Mouse (Mus musculus): ENCODE results near the gene Armh4.

The Armh4 gene

DNA sequence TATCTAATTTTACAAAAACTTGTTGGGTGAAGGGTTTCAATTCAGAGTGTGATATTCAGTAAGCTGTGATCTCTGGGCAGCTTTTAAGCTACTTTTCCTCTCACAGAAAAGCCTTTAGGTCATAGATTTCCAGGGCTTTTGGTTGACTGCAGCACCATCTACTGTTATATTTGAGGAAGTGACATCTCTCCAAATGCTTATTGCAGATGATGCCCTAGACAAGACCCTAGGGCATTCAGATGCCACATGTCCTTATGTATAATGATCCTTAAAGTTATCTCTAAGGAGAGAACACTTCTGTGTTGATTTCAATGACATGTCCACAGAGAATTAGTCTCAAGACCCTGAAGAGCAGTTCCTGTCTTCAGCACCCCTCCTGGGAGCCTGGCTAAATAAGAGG, 49.2 kb downstream of the Armh4 start:
- DNase-seq (ENCODE audit: low read depth), result no peak

DNA sequence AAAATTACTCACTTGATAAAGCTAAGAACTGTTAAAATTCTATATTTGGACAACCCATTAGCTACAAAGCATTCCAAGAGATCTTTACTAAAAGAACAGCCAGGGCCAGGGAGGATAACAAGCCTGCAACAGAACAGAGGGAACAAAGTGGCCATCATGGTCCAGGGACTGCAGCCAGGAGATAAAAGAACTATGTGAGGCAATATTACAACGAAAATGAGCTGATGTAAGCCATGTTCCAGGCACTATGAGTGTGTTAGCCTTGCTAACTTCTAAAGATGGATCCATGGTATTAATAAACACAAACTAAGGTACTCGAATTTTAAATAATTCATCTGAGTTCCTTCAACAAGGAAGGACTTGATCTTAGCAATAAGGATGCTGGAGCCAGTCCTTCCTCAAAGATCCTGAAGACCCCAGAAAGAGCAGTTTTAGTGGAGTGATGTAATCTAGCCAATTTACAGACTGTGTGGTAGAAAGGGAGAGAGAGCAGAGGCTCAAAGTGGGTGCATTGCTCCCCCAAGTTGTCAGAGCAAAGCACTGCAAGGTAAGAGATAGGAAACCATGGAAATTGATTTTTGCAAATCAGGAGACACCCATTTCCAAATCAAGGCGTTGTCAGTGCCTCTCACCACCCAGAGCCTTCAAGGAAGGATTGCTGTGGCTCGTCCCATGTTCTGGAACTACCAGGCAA, 59.7 kb downstream of the Armh4 start:
- DNase-seq (ENCODE audit: low read depth), result no peak

DNA sequence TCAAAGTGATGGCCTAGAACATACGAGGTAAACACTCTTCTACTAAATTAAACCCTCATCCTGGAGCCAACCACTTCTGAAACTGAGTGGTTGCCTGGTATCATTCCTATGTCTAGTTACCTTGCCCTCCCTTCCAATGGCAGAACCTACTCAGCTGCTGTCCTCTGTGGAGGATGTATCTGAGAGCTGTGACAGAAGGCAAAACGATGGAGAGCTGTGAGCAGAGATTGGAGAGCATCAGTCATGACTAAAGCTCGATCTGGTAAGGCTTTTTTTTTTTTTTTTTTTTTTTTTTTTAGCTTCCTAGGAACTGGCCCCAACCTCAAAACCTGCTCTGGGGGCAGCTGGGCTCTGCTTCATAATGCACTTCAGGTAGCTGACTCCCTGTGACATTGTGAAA, 60.4 kb downstream of the Armh4 start:
- no peak for DNase-seq (ENCODE audit: low read depth)

- no peak for DNase-seq (ENCODE audit: low read depth)
Observed at GRCm38 (mm10) chr14:49721281-49721680, 61.9 kb downstream of the Armh4 start.

DNA sequence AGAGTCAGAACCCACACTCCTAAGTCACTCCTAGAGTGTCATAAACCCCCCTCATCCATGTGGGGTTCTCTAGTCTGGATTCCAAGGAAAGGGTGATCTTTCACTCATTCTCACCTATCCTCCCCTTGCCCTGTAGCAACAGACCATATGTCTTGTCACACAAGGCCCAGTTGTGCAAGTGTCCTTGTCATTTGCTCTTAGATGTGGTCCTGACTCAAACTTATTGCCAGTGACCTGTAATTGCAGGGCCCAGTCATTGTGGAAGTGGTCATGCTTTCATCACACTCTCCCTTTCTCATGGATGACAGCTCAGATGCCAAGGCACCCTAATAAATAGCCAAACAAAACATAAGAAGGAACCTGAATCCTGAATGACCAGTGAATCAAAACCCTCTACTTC, 63.5 kb downstream of the Armh4 start:
- DNase-seq (ENCODE audit: low read depth), result no peak

DNA sequence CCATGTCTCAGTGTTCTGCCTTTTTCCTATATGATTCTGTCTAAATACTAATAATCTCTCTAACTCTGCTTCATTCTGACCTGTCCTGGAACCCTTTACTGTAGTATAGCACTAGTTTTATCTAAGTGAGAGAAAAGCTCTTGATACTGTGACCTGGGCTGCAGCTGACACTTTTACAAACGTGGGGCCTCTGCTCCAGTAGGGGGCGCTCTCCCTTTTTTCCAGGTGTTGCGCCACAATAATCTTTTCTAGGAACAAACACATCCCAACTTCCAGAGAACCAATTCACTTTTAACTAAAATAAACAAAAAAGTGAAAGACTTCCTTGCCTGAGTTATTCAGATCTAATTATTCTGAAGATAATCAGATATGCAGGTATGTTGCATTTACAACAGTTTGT, 72.2 kb downstream of the Armh4 start:
- DNase-seq (ENCODE audit: low read depth), result no peak

DNA sequence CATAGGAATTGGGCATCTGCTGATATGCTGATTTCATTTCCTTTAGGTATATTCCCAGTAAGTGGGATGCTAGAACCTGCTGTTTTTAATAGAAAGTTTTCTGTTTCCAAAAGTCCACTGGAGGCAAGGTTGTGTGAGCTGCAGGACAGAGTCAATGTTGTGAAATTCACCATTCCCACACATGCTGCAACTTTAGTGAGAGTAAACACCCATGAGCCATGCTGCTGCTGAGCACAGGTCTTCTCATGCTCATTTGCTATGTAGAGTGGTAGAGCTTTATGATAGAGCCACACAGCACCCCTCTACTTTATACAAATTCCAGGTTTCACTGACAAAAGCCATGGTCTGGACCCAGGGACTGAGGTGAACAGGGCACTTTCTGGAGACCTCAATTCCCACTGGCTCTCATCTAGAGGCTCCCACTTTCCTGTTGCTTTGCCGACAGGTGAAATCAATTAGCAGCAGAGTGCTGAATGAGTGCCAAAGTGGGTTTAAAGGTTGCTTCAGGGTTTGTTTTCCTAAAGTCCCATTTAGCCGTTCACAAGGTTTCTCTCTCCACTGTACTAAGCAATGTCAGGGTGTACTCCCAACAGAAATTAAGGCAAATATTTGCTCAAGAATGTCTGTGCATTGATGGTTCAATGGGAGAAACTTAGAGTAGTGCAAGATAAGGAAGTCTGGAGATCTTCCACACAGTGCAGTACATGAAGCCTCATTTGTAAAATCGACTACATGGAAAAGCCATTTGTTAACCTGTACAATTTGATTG, 79.6 kb downstream of the Armh4 start:
- DNase-seq (ENCODE audit: low read depth), result no peak

GRCm38 (mm10) chr14:49679511-49680284, 103.5 kb downstream of the Armh4 start:
- DNase-seq (ENCODE audit: low read depth), result no peak

GRCm38 (mm10) chr14:49676580-49676979, 106.6 kb downstream of the Armh4 start:
- DNase-seq (ENCODE audit: low read depth), result no peak

DNA sequence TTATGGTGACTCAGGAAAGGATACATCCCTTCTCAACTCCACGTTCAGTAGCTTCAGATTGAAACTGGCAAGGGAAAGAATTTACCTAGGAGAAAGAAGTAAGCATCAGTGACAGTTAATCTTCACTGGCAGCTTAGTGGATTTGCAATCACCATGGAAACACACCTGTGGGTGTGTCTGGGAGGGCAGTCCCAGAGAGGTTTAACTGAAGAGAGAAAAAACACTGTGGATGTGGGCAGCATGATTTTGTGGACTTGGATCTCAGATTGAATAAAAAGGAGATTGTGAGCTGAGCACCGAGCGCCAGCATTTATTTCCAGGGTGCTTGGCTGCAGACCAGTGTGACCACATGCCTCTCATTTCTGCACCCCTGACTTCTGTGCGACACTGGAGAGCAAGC, 122.7 kb downstream of the Armh4 start:
- DNase-seq (ENCODE audit: low read depth), result no peak

GRCm38 (mm10) chr14:49649191-49649590, 134.0 kb downstream of the Armh4 start:
- no peak for DNase-seq (ENCODE audit: low read depth)

GRCm38 (mm10) chr14:49637422-49637821, 145.8 kb downstream of the Armh4 start:
- DNase-seq (ENCODE audit: low read depth), result no peak

DNA sequence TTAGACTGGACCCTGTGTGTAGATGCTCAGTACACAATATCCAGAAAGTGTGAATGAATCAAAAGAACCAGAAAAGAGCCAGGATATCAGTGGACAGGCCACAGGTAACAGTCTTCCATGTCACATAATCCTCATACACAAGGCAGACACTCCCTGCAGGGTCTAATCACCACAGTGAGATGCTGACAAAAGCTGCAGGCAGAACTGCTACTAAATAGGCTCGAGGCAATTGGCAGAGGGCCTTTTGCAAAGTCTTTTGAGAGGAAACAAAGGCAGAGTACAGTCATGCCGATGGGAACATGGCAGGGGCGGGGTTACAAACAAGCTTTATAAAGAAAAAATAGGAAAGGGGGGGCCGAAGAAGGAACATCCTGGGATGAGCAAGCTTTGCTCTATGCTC, 157.1 kb downstream of the Armh4 start:
- DNase-seq (ENCODE audit: low read depth), result no peak
